Mouse (Mus musculus) 416B (cell line): ENCODE measurements around the gene 0610040J01Rik.
A peak's percentile ranks its signal among the peaks of the same experiment; 100 is the strongest.

ENCODE experiments used
- DNase-seq: peaks from one replicate; pipeline ENCODE4 v3.0.0; 2011; ENCODE audit warnings: low read depth

Gene 0610040J01Rik

DNA sequence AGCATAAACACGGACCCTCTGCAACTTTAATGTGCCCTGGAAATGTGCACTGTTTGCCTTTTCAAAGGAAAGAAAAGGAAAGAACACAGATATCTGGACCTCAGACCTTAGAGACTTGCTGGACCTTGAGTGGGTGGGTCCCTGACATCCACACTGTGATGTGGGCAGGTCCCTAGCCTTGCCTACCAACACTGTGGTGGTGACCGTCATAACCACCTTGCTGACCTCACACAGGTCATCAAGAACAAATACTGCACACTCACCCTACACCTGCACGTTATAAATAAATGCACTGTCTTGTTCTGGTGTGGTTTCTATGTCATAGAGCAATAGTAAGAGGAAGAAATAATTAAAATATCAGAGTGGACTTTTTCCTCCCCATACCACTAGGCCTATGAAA lies 91.2 kb downstream of the 0610040J01Rik start:
- DNase-seq: no peak

- peak; percentile 79 for DNase-seq
Observed at GRCm38 (mm10) chr5:63906149-63907093, 94.3 kb downstream of the 0610040J01Rik start.

- DNase-seq: no peak
Observed at GRCm38 (mm10) chr5:63907513-63907912, 95.3 kb downstream of the 0610040J01Rik start.

- DNase-seq: no peak
Observed at GRCm38 (mm10) chr5:63910171-63910960, 98.2 kb downstream of the 0610040J01Rik start.

GRCm38 (mm10) chr5:63914896-63915295 lies 102.7 kb downstream of the 0610040J01Rik start:
- peak; percentile 10 for DNase-seq

DNA sequence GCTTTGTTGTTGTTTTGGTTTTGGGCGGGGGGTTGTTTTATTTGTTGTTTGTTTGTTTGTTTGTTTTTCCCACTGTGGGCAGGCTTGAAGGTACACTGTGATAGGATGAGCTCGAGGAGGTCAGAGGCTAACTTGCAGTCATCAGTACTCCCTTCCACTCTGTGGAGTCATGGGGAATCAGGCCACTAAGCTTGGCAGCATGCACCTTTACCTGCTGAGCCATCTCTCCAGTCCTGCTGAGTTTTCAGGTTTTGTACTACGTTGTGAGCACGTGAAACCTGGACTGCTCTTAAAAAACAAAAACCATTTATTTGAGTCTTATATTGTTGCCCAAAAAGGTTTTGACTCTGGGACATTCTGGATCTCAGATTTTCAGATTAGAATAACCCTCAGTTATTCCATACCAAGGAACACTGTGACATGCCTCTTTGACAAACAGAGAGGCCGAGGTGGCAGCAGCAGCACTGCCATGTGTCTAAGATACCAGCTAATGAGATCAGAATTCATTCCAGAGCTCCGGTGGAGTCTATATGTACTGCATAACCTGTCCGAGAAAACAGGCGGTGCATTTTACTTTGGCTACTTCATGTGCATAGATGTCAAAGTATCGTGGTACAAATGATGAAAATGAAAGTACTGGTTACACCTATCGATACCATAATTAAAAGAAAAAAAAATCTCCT lies 104.4 kb downstream of the 0610040J01Rik start:
- DNase-seq: no peak

DNA sequence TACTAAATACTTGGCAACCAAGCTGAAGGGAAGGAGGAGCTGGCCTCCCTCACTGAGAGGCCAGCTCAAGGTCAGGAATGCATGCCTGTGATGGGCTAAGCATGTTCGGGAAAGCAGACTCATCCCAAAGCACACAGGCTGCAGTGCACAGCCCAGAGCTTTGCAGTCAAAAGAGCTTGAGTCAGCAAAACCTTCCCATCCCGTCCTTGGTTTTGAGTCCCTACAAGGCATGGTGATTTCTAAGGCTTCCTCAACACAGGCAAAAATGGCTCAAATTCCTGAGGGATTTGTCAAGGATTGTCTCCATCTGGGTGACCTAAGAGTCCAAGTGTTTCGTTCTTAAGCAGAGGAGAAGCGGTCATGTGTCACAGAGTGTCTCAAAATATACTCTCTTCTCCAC lies 106.0 kb downstream of the 0610040J01Rik start:
- DNase-seq: no peak

GRCm38 (mm10) chr5:63923305-63924025 lies 111.3 kb downstream of the 0610040J01Rik start:
- DNase-seq: no peak

DNA sequence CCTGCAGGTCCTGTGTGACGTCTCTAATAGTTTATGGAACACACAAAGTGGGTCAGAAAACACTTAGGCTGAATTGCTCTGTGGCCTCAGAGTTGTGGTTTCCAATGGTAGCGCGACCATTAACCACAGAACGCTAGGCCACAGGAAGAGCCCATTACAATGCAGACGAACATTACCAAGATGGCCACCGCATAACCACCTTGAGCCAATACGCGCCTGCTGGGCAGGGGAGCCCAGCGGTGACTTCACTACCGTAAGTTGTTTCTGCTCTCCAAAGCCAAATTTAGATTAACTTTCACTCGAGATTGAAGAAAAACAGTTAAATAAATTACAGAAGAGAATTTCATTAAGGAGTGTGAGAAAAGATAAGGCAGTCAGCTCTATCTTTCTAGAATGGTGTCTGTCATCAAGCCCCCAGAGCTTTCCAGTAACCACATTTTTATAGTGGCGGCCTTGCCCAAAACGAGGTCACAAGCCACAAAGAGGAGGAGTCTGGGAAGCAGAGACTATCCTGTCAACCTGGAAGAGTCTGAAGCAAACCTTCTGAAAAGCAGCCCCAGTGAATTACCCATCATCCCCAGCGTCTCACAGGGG lies 113.0 kb downstream of the 0610040J01Rik start:
- peak; percentile 67 for DNase-seq

DNA sequence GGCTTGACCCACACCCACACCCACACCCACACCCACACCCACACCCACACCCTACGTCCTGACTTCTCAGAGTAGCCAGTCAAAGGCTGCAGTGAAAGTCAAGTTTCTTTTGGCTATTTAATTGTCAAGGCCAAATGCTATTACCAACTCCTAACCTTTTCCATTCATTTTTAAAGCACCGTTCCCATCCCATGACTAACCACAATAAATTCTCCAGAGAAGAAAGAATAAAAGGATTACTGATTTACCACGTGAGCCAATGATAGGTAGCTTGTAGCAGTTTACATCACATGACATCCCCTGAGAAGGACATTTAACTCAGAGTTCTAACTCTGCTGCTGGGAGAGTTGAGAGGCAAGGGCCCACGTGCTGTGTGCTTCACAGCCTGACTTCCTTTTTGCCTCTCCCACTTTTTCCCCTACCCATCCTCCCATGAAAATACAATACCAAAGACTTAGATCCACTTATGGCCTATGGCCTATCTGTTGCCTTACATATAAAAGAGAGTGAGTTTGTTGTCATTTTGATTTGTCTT lies 118.7 kb downstream of the 0610040J01Rik start:
- DNase-seq: no peak

DNA sequence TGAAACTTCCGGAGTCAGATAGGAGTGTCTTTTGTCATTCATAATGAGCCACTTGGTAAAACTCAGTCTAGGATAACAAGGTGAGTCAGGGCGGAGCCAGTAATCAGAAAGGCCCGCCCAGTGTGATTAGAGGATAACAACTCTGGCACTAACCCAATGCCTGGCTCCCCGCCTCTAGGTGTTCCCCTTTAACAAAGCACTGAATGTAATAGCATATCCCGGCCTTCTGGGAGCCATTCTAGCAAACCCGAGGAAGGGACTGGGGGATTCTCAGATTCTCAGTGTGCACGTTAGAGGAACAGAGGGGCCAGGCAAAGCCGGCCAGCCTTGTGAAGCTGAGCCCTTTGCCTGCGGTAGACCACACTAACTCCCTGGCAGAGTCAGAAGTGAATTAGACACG lies 120.7 kb downstream of the 0610040J01Rik start:
- no peak for DNase-seq

GRCm38 (mm10) chr5:63935581-63935980 lies 123.4 kb downstream of the 0610040J01Rik start:
- DNase-seq: peak; percentile 40

GRCm38 (mm10) chr5:63936740-63937139 lies 124.6 kb downstream of the 0610040J01Rik start:
- DNase-seq: peak; percentile 86

- DNase-seq: peak; percentile 91
Observed at GRCm38 (mm10) chr5:63938575-63938974, 126.4 kb downstream of the 0610040J01Rik start.

DNA sequence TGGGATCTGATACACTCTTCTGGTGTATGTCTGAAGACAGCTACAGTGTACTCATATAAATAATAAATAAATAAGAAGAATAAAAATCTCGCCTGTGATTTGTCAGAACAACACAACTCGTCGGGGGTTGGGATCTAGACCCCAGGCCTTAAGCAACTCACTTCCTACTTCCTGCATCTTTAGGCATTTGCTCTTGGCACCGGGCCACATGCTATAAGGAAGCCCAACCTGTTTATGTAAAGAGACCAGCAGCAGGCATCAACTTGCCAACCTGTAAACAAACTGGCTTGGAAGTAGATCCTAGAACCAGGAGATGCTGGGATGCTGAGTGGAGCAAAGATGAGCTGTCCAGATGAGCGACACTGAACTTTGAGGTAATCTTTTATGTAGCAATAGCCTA lies 129.7 kb downstream of the 0610040J01Rik start:
- DNase-seq: peak; percentile 30

DNA sequence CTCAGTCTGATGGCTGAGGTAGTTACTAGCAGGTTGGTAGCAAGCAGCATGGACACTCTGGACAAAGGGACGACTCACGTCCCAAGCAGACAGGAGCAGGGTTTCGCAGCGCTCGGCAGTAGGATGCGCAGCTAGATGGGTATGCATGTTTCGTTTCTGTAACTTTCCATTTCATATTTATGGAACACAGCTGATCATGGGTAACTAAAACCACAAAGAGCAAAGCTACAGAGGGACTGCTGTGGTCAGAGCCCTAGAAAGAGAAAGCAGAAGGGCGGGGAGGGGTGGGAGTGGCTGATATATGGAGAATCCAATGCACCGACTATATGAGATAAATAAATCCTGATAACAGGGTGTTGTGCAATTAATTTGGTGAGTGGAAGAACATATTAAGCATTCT lies 131.1 kb downstream of the 0610040J01Rik start:
- peak; percentile 76 for DNase-seq

- DNase-seq: no peak
Observed at GRCm38 (mm10) chr5:63947526-63947925, 135.4 kb downstream of the 0610040J01Rik start.

- DNase-seq: no peak
Observed at GRCm38 (mm10) chr5:63949195-63949594, 137.0 kb downstream of the 0610040J01Rik start.
